Mouse (Mus musculus): ENCODE data around the gene Gid4.

- TF ChIP-seq CTCF (IDR thresholded peaks at IDR 0.05; ENCODE audit: extremely low read depth, insufficient read depth, low read length) = no peak
- no peak for TF ChIP-seq POLR2A (IDR thresholded peaks at IDR 0.05; ENCODE audit: extremely low read depth, insufficient read depth, low read length)
These were observed 19.7 kb downstream of the Gid4 start for GRCm38 (mm10) chr11:60436618-60437017.

Data from cortical plate, adult 2 months (tissue).